Mouse (Mus musculus) activated CD4-positive, CD25-positive, alpha-beta regulatory T cell, adult 4 months (primary cell): ENCODE measurements at regions not wholly inside any gene's neighbourhood (a gene's known extent, or its start where the extent isn't known, plus 50 kb on each side); places are given as distances from the start of the nearest gene placed in this dataset.

ENCODE experiments used
- ATAC-seq: one replicate; pipeline ENCODE4 v1.8.0; 2017

- no peak for ATAC-seq
Observed at GRCm38 (mm10) chr10:46345315-46345714, 767.7 kb downstream of the Hace1 start.

GRCm38 (mm10) chr10:46349613-46350012 lies 772.0 kb downstream of the Hace1 start:
- no peak for ATAC-seq

- ATAC-seq = no peak
Observed at GRCm38 (mm10) chr10:46350196-46350595, 772.6 kb downstream of the Hace1 start.

DNA sequence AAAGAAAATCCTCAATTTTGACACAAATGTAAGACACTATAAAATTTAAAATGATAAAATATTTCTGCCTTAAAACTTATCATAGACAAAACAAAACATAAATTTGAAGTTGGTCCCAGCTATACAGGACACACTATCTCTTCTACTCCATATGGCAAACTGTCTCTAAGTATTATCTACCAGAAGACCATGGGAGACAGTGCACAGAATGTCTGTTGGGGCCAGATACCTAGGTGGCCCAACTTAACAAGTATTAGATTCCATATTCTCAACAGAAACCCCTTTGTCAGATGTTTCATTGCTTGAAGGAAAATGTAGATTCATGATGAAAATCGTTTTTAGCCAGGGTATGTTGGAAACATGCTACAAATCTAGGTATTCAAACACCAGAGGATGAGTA lies 779.1 kb downstream of the Hace1 start:
- ATAC-seq = no peak

- ATAC-seq = no peak
Observed at GRCm38 (mm10) chr10:46373715-46374475, 796.3 kb downstream of the Hace1 start.

- no peak for ATAC-seq
Observed at GRCm38 (mm10) chr10:46374646-46375045, 797.0 kb downstream of the Hace1 start.

DNA sequence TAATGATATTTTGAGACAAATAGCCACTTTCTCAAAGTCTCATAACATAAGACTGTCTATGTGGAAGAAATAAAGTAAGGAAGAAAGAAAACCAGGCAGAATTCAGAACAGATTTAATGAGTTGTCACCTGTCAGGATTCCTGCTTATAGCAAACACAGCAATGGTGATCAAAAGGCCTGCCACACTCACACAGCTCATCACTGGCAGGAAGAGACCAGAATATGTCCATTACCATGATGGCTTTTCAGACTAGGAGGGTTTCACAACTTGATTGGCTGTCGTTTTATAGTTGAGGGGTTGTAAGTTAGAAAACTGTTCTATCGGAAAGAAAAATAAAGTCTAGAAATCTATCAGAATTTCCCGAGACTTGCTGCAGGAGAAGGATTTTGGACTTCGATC lies 819.5 kb downstream of the Hace1 start:
- no peak for ATAC-seq

- ATAC-seq = no peak
Observed at GRCm38 (mm10) chr10:46403883-46404282, 826.3 kb downstream of the Hace1 start.
